Mouse (Mus musculus): Measurements from ENCODE around the gene Thpo. TPM values are rescaled to one million over a fixed set of nuclear protein-coding genes. Genes with fewer than 3 reads are reported as not detected.
A peak's percentile ranks its signal among the peaks of the same experiment; 100 is the strongest.

Thpo gene
- total and polyA plus RNA-seq, 2 experiments from 2014 or later, result 0.71 to 0.81 TPM

- H3K27me3 ChIP-seq (ENCODE audit: insufficient read depth, low read length), result no peaks in the 10 kb centered on the region
- H3K4me1 ChIP-seq (ENCODE audit: insufficient read depth, low read length), result peaks cover 12% of the 10 kb centered on the region; the same call in 1 of the 2 replicates
- peak within 1 kb of the TSS; percentile 98 for H3K9ac ChIP-seq (replicated peaks; ENCODE audit: low read length, poor library complexity, severe bottlenecking)
- WGBS, result under 1% methylated on average over 35 of the region's 37 CpGs
- ATAC-seq (ENCODE audit: low FRiP score) (peak; percentile 94), DNase-seq (ENCODE audit: low spot score) (peak; percentile 96)
- no peaks in the 10 kb centered on the region for H3K9me3 ChIP-seq (ENCODE audit: low read length)
- H3K36me3 ChIP-seq (ENCODE audit: insufficient read depth, low read length), result peaks cover 26% of the 10 kb centered on the region
- H3K27ac ChIP-seq (ENCODE audit: low read depth, low read length), result peak within 1 kb of the TSS; percentile 97
- H3K4me3 ChIP-seq (ENCODE audit: low read depth, low read length), result peak within 1 kb of the TSS; percentile 70
- TF ChIP-seq CTCF (IDR thresholded peaks at IDR 0.05), result no peak
- H3K4me2 ChIP-seq (ENCODE audit: low read depth, low read length, poor library complexity, severe bottlenecking), result peak within 1 kb of the TSS; percentile 83
These were observed 41.1 kb downstream of the Thpo start, which contains the start of gene Fam131a for GRCm38 (mm10) chr16:20693111-20693701. TSS of gene Fam131a (plus strand) at chr16:20693241.

- no peaks in the 10 kb centered on the region for H3K9me3 ChIP-seq (ENCODE audit: low read length)
- H3K27ac ChIP-seq (ENCODE audit: low read depth, low read length), result peak overlapping the region; percentile 97
- no peaks in the 10 kb centered on the region for H3K27me3 ChIP-seq (ENCODE audit: insufficient read depth, low read length)
- H3K4me2 ChIP-seq (ENCODE audit: low read depth, low read length, poor library complexity, severe bottlenecking), result peak overlapping the region; percentile 83; the same call in 1 of the 2 replicates
- H3K36me3 ChIP-seq (ENCODE audit: insufficient read depth, low read length), result peaks cover 33% of the 10 kb centered on the region
- no peak for ATAC-seq (ENCODE audit: low FRiP score)
- 37% methylated on average over 16 of the region's 16 CpGs for WGBS
- H3K9ac ChIP-seq (replicated peaks; ENCODE audit: low read length, poor library complexity, severe bottlenecking), result peak overlapping the region; percentile 98; the same call in 1 of the 2 replicates
- DNase-seq (ENCODE audit: low spot score), result no peak
- TF ChIP-seq CTCF (IDR thresholded peaks at IDR 0.05), result no peak
- peaks cover 12% of the 10 kb centered on the region; the same call in 1 of the 2 replicates for H3K4me1 ChIP-seq (ENCODE audit: insufficient read depth, low read length)
- peak overlapping the region; percentile 70; the same call in 1 of the 2 replicates for H3K4me3 ChIP-seq (ENCODE audit: low read depth, low read length)
These were observed 41.9 kb downstream of the Thpo start for GRCm38 (mm10) chr16:20692241-20692965.

- Histone ChIP-seq H3K27ac (ENCODE audit: low read depth, low read length) (no peak overlapping the region), H3K9ac (replicated peaks; ENCODE audit: low read length, poor library complexity, severe bottlenecking) (no peak overlapping the region), H3K27me3 (ENCODE audit: insufficient read depth, low read length) (no peaks in the 10 kb centered on the region), H3K36me3 (ENCODE audit: insufficient read depth, low read length) (peaks cover 40% of the 10 kb centered on the region), H3K4me2 (ENCODE audit: low read depth, low read length, poor library complexity, severe bottlenecking) (no peak overlapping the region), H3K9me3 (ENCODE audit: low read length) (no peaks in the 10 kb centered on the region), H3K4me1 (ENCODE audit: insufficient read depth, low read length) (peaks cover 12% of the 10 kb centered on the region; the same call in 1 of the 2 replicates), H3K4me3 (ENCODE audit: low read depth, low read length) (no peak overlapping the region)
- ATAC-seq (ENCODE audit: low FRiP score) (no peak), DNase-seq (ENCODE audit: low spot score) (no peak)
- no peak for TF ChIP-seq CTCF (IDR thresholded peaks at IDR 0.05)
- WGBS, result 79% methylated on average over 1 of the region's 1 CpGs
These were observed 42.7 kb downstream of the Thpo start for GRCm38 (mm10) chr16:20691617-20692016.

GRCm38 (mm10) chr16:20690774-20691173 lies 43.5 kb downstream of the Thpo start:
- Histone ChIP-seq H3K27me3 (ENCODE audit: insufficient read depth, low read length) (no peaks in the 10 kb centered on the region), H3K9ac (replicated peaks; ENCODE audit: low read length, poor library complexity, severe bottlenecking) (no peak overlapping the region), H3K4me1 (ENCODE audit: insufficient read depth, low read length) (peaks cover 9% of the 10 kb centered on the region; the same call in 1 of the 2 replicates), H3K9me3 (ENCODE audit: low read length) (no peaks in the 10 kb centered on the region), H3K4me3 (ENCODE audit: low read depth, low read length) (no peak overlapping the region), H3K27ac (ENCODE audit: low read depth, low read length) (no peak overlapping the region), H3K36me3 (ENCODE audit: insufficient read depth, low read length) (peaks cover 49% of the 10 kb centered on the region), H3K4me2 (ENCODE audit: low read depth, low read length, poor library complexity, severe bottlenecking) (no peak overlapping the region)
- 91% methylated on average over 3 of the region's 3 CpGs for WGBS
- DNase-seq (ENCODE audit: low spot score) (no peak), ATAC-seq (ENCODE audit: low FRiP score) (no peak)
- no peak for TF ChIP-seq CTCF (IDR thresholded peaks at IDR 0.05)

- no peak overlapping the region for H3K27ac ChIP-seq (ENCODE audit: low read depth, low read length)
- H3K27me3 ChIP-seq (ENCODE audit: insufficient read depth, low read length), result no peaks in the 10 kb centered on the region
- TF ChIP-seq CTCF (IDR thresholded peaks at IDR 0.05), result no peak
- H3K4me2 ChIP-seq (ENCODE audit: low read depth, low read length, poor library complexity, severe bottlenecking), result no peak overlapping the region
- H3K4me3 ChIP-seq (ENCODE audit: low read depth, low read length), result no peak overlapping the region
- no peaks in the 10 kb centered on the region for H3K9me3 ChIP-seq (ENCODE audit: low read length)
- ATAC-seq (ENCODE audit: low FRiP score) (no peak), DNase-seq (ENCODE audit: low spot score) (peak; percentile 58)
- H3K9ac ChIP-seq (replicated peaks; ENCODE audit: low read length, poor library complexity, severe bottlenecking), result no peak overlapping the region
- WGBS, result 78% methylated on average over 9 of the region's 10 CpGs
- peaks cover 73% of the 10 kb centered on the region for H3K36me3 ChIP-seq (ENCODE audit: insufficient read depth, low read length)
- peaks cover 8% of the 10 kb centered on the region for H3K4me1 ChIP-seq (ENCODE audit: insufficient read depth, low read length)
These were observed 56.2 kb downstream of the Thpo start for GRCm38 (mm10) chr16:20677974-20678675.

Measured in midbrain, postnatal 0 days (tissue).